Mouse (Mus musculus) cerebellum, adult 8-10 months (tissue): ENCODE data around the gene Olfr61.
"Not testable (repeated sequence)": the region's sequence is repeated elsewhere in the genome, so short reads cannot be mapped to it uniquely, and the experiment has no call there.

ENCODE experiments used
- DNase-seq: peaks from one replicate; pipeline ENCODE4 v3.0.0; 2022

Gene Olfr61

DNA sequence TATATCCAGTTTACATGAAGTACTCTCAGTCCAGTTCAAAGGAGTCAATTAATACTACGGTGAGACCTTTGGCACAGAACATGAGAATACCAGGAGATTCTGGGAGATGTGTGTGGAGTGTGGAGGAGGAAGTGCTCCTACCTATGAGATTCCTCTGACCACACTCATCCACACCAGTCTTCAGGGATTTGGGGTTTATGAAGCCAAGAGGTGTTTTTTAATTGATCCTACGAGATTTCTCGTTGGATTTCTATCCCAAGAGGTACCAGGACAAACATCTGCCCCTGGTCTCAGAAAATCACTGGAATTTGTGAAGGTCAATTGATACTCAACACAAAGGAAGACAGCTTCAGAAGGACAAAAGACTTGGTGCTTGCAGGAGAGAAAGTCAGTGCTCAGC is at the start of gene Olfr61:
TSS of gene Olfr61 (plus strand) at position 301 of the 400 bp plus-strand sequence.
- not testable (repeated sequence) for DNase-seq

DNA sequence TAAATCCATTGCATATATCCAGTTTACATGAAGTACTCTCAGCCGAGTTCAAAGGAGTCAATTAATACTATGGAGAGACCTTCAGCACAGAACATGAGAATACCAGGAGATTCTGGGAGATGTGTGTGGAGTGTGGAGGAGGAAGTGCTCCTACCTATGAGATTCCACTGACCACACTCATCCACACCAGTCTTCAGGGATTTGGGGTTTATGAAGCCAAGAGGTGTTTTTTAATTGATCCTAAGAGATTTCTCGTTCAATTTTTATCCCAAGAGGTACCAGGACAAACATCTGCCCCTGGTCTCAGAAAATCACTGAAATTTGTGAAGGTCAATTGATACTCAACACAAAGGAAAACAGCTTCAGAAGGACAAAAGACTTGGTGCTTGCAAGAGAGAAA is 27.8 kb upstream of the Olfr61 start, which contains the start of gene Olfr46:
TSS of gene Olfr46 (plus strand) at position 301 of the 400 bp plus-strand sequence.
- DNase-seq, result not testable (repeated sequence)

GRCm38 (mm10) chr7:140630559-140630958 is 1.8 kb downstream of the Olfr61 start:
- DNase-seq, result no peak

DNA sequence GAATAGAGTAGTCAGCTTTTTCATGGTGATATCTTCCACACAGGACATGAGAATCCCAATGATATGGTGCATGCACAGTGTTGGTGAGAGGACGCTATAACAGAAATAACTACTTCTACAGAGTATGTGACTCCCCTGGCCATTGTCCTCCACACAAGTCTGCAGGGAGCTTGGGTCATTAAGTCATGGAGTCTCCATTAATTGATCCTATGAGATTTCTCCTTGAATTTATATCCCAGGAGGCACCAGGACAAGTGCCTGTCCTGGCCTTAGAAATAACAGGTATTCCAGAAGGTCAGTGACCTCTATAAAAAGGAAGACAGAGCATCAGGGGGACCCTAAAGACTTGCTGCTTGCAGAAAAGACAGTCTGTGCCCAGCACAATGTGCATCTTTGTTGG is 17.4 kb downstream of the Olfr61 start, which contains the start of gene Olfr53:
TSS of gene Olfr53 (plus strand) at position 301 of the 400 bp plus-strand sequence.
- DNase-seq, result no peak

DNA sequence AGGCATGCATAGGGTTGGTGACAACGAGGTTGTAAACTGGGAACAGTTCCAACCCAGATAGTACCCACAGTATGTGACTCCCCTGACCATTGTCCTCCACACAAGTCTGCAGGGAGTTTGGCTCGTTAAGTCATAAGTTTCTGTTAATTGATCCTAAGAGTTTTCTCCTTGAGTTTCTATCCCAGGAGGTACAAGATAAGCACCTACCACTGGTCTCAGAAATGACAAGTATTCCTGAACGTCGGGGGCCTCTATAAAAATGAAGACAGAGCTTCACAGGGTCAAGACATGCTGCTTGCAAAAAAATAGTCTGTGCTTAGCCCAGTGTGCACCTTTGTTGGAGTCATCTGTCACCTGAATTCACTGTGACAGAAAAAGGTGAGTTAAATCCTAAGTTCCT is 30.9 kb downstream of the Olfr61 start, which contains the start of gene Olfr539:
TSS of gene Olfr539 (plus strand) at position 301 of the 400 bp plus-strand sequence.
- no peak for DNase-seq

GRCm38 (mm10) chr7:140670693-140671092 is 41.9 kb downstream of the Olfr61 start:
- not testable (repeated sequence) for DNase-seq

DNA sequence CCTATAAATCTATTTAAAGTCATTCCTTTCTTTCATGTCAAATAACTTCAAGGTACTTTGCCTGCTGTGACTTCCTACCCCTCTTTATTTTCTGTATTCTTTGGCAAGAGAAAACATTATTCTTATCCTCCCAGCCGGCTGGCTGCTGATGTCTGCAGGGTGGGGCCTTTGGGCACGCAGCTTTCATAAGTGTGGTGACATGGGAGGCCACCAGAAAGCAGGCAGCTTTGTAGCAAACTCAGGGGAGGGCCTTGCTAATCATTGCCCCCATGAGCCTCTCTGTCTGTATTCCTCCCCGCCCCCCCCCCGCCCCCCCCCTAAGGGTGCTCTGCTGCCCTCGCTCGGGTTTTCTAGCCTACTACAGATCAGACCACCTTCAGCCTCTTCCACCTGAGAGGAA is 47.1 kb downstream of the Olfr61 start:
- no peak for DNase-seq

- not testable (repeated sequence) for DNase-seq
These were observed 50.8 kb downstream of the Olfr61 start for GRCm38 (mm10) chr7:140679591-140679990.

GRCm38 (mm10) chr7:140681651-140682050 is 52.9 kb downstream of the Olfr61 start, which contains the start of gene Olfr45:
TSS of gene Olfr45 (plus strand) at chr7:140681951.
- DNase-seq, result no peak
